ENCODE assay signal across 8 mouse cellular contexts in genomic region chr7:112535408-112535921, GRCm38 (mm10).
DNase-seq lines count a peak whose midpoint lies in the region; ATAC-seq lines count a peak whose summit lies in the region.

No protein-coding gene starts in this region.

- H3K4me1 ChIP-seq in forebrain, embryonic 10.5 days: peaks cover 23% of the 10 kb centered on the region
- peaks cover 26% of the 10 kb centered on the region for H3K4me1 ChIP-seq in heart, embryonic 12.5 days (replicated peaks)

- H3K36me3 ChIP-seq in forebrain, embryonic 10.5 days (replicated peaks): no peaks in the 10 kb centered on the region
- H3K36me3 ChIP-seq in heart, embryonic 12.5 days: peaks cover 4% of the 10 kb centered on the region; the same call in 1 of the 2 replicates

- DNase-seq in adrenal gland, postnatal 10 days: peak; percentile 47
- no peak for DNase-seq in adrenal gland, adult 8-10 months
- peak; percentile 58 for DNase-seq in forebrain, embryonic 10.5 days (ENCODE audit: extremely low spot score, low spot score)
- peak; percentile 51 for DNase-seq in layer of hippocampus, adult 9-11 months
- peak; percentile 76 to 90 for DNase-seq in lung, postnatal 4 days
- peak; percentile 26 for DNase-seq in right cerebral cortex, postnatal 25 days
- no peak for DNase-seq in natural killer cell, adult 2 months (ENCODE audit: low spot score in 2 of 2)

- no peaks in the 10 kb centered on the region for H3K9me3 ChIP-seq in forebrain, embryonic 10.5 days
- peaks cover 2% of the 10 kb centered on the region; the same call in 1 of the 2 replicates for H3K9me3 ChIP-seq in heart, embryonic 12.5 days (replicated peaks)

- H3K9ac ChIP-seq in heart, embryonic 12.5 days: 0 out of 2 replicates have a peak overlapping the region, but pooled peaks have one; percentile 4

- peaks cover 9% of the 10 kb centered on the region for H3K27me3 ChIP-seq in forebrain, embryonic 10.5 days (ENCODE audit: poor library complexity, severe bottlenecking)
- no peaks in the 10 kb centered on the region for H3K27me3 ChIP-seq in heart, embryonic 12.5 days (replicated peaks)

- peak overlapping the region; percentile 84 for H3K27ac ChIP-seq in forebrain, embryonic 10.5 days
- 0 out of 2 replicates have a peak overlapping the region, but pooled peaks have one; percentile 39 for H3K27ac ChIP-seq in heart, embryonic 12.5 days (ENCODE audit: poor library complexity, severe bottlenecking)

- ATAC-seq in heart, embryonic 12.5 days (ENCODE audit: insufficient number of reproducible peaks, low FRiP score): no peak

- peak overlapping the region; percentile 23 for H3K4me2 ChIP-seq in heart, embryonic 12.5 days

- H3K4me3 ChIP-seq in forebrain, embryonic 10.5 days: 0 out of 2 replicates have a peak overlapping the region, but pooled peaks have one; percentile 24
- no peak overlapping the region for H3K4me3 ChIP-seq in heart, embryonic 12.5 days

- WGBS in forebrain, embryonic 10.5 days: 8% methylated on average over 16 of the region's 16 CpGs
- 32% methylated on average over 16 of the region's 16 CpGs for WGBS in heart, embryonic 12.5 days

Comparison
In these comparisons a context has a peak if more than half of its experiments do, and no peak if none do; other contexts are left out.
1. DNase-seq: peak in adrenal gland, postnatal 10 days (single experiment), forebrain, embryonic 10.5 days (single experiment), layer of hippocampus, adult 9-11 months (single experiment), lung, postnatal 4 days (2 of 2) and right cerebral cortex, postnatal 25 days (single experiment); none in adrenal gland, adult 8-10 months (single experiment) and natural killer cell, adult 2 months (0 of 2).